ENCODE assay signal across 27 mouse cellular contexts in genomic region chr12:116863291-116863899, GRCm38 (mm10).
DNase-seq lines count a peak whose midpoint lies in the region; ATAC-seq and TF ChIP-seq lines count a peak whose summit lies in the region.
"Had no signal": no experiment of that assay in that cellular context is flagged by ENCODE, and none has a peak within 500 bp of the region (broad histone marks: within the 10 kb centered on the region; RNA-seq: fewer than 3 reads in every experiment).

No protein-coding gene starts in this region.

- H3K9me3 ChIP-seq in forebrain, postnatal 0 days (ENCODE audit: low read length) = no peaks in the 10 kb centered on the region
- H3K9me3 ChIP-seq in forebrain, embryonic 15.5 days = no peaks in the 10 kb centered on the region
- no peaks in the 10 kb centered on the region for H3K9me3 ChIP-seq in midbrain, embryonic 12.5 days
- H3K9me3 ChIP-seq in midbrain, embryonic 11.5 days (ENCODE audit: control insufficient read depth, low read length) = no peaks in the 10 kb centered on the region
- H3K9me3 ChIP-seq in hindbrain, embryonic 15.5 days = no peaks in the 10 kb centered on the region
- no peaks in the 10 kb centered on the region for H3K9me3 ChIP-seq in midbrain, embryonic 16.5 days (replicated peaks; ENCODE audit: control insufficient read depth, low read length, poor library complexity, severe bottlenecking)
- H3K9me3 ChIP-seq in limb, embryonic 10.5 days (replicated peaks) = no peaks in the 10 kb centered on the region
- H3K9me3 ChIP-seq: embryonic facial prominence, embryonic 13.5 days; heart, embryonic 10.5 days; heart, embryonic 15.5 days had no signal

- no peak for DNase-seq in forebrain, postnatal 0 days
- DNase-seq in midbrain, embryonic 11.5 days (ENCODE audit: low spot score, missing footprints) = no peak
- DNase-seq in limb, embryonic 10.5 days (ENCODE audit: low spot score) = no peak
- DNase-seq: adrenal gland, postnatal 14 days; cerebellum, adult 18-20 months; cerebellum, postnatal 10 days; gastrocnemius, postnatal 14 days; heart, postnatal 36 days; kidney, adult 11 months; kidney, postnatal 14 days; layer of hippocampus, adult 9-11 months; liver; lung, adult 2 months; lung, postnatal 10 days; thymus, adult 2 months; thymus, postnatal 4 days had no signal

- no peaks in the 10 kb centered on the region for H3K4me1 ChIP-seq in forebrain, postnatal 0 days (ENCODE audit: insufficient read depth)
- no peaks in the 10 kb centered on the region for H3K4me1 ChIP-seq in forebrain, embryonic 15.5 days
- no peaks in the 10 kb centered on the region for H3K4me1 ChIP-seq in midbrain, embryonic 12.5 days
- no peaks in the 10 kb centered on the region for H3K4me1 ChIP-seq in midbrain, embryonic 11.5 days (ENCODE audit: control insufficient read depth, insufficient read depth, low read length)
- H3K4me1 ChIP-seq in hindbrain, embryonic 15.5 days (replicated peaks) = no peaks in the 10 kb centered on the region
- H3K4me1 ChIP-seq in midbrain, embryonic 16.5 days (ENCODE audit: control insufficient read depth, insufficient read depth, low read length) = no peaks in the 10 kb centered on the region
- no peaks in the 10 kb centered on the region for H3K4me1 ChIP-seq in limb, embryonic 10.5 days
- H3K4me1 ChIP-seq: embryonic facial prominence, embryonic 13.5 days; heart, embryonic 10.5 days; heart, embryonic 15.5 days had no signal

- H3K36me3 ChIP-seq in forebrain, postnatal 0 days (ENCODE audit: insufficient read depth) = no peaks in the 10 kb centered on the region
- no peaks in the 10 kb centered on the region for H3K36me3 ChIP-seq in forebrain, embryonic 15.5 days
- H3K36me3 ChIP-seq in midbrain, embryonic 12.5 days = no peaks in the 10 kb centered on the region
- H3K36me3 ChIP-seq in midbrain, embryonic 11.5 days (ENCODE audit: control insufficient read depth, insufficient read depth, low read length) = no peaks in the 10 kb centered on the region
- H3K36me3 ChIP-seq in hindbrain, embryonic 15.5 days = no peaks in the 10 kb centered on the region
- no peaks in the 10 kb centered on the region; the same call in 1 of the 2 replicates for H3K36me3 ChIP-seq in midbrain, embryonic 16.5 days (ENCODE audit: control insufficient read depth, insufficient read depth, low read length)
- H3K36me3 ChIP-seq in limb, embryonic 10.5 days = no peaks in the 10 kb centered on the region
- H3K36me3 ChIP-seq: embryonic facial prominence, embryonic 13.5 days; heart, embryonic 10.5 days; heart, embryonic 15.5 days had no signal

- H3K27ac ChIP-seq in forebrain, postnatal 0 days (ENCODE audit: low read depth, low read length) = no peak overlapping the region
- H3K27ac ChIP-seq in forebrain, embryonic 15.5 days (replicated peaks) = no peak overlapping the region
- H3K27ac ChIP-seq in midbrain, embryonic 12.5 days (replicated peaks) = peak overlapping the region; percentile 25; the same call in 1 of the 2 replicates
- no peak overlapping the region for H3K27ac ChIP-seq in midbrain, embryonic 11.5 days (ENCODE audit: low read depth, low read length)
- peak overlapping the region; percentile 35; the same call in 1 of the 2 replicates for H3K27ac ChIP-seq in hindbrain, embryonic 15.5 days (replicated peaks)
- H3K27ac ChIP-seq in midbrain, embryonic 16.5 days (ENCODE audit: low read length) = peak overlapping the region; percentile 24
- no peak overlapping the region for H3K27ac ChIP-seq in limb, embryonic 10.5 days
- H3K27ac ChIP-seq: embryonic facial prominence, embryonic 13.5 days; heart, embryonic 10.5 days; heart, embryonic 15.5 days; liver, embryonic 14.5 days; macrophage had no signal

- H3K4me2 ChIP-seq in forebrain, postnatal 0 days (ENCODE audit: low read depth) = no peak overlapping the region
- H3K4me2 ChIP-seq in forebrain, embryonic 15.5 days (replicated peaks) = no peak overlapping the region
- no peak overlapping the region for H3K4me2 ChIP-seq in midbrain, embryonic 12.5 days (replicated peaks)
- no peak overlapping the region for H3K4me2 ChIP-seq in midbrain, embryonic 11.5 days
- H3K4me2 ChIP-seq in hindbrain, embryonic 15.5 days = no peak overlapping the region
- no peak overlapping the region for H3K4me2 ChIP-seq in midbrain, embryonic 16.5 days (ENCODE audit: low read length)
- H3K4me2 ChIP-seq: embryonic facial prominence, embryonic 13.5 days; heart, embryonic 15.5 days had no signal

- H3K27me3 ChIP-seq in forebrain, postnatal 0 days (ENCODE audit: insufficient read depth, low read length) = no peaks in the 10 kb centered on the region
- H3K27me3 ChIP-seq in forebrain, embryonic 15.5 days = no peaks in the 10 kb centered on the region
- H3K27me3 ChIP-seq in midbrain, embryonic 12.5 days = no peaks in the 10 kb centered on the region
- H3K27me3 ChIP-seq in midbrain, embryonic 11.5 days (ENCODE audit: control insufficient read depth, insufficient read depth, low read length) = no peaks in the 10 kb centered on the region
- H3K27me3 ChIP-seq in hindbrain, embryonic 15.5 days = no peaks in the 10 kb centered on the region
- H3K27me3 ChIP-seq in midbrain, embryonic 16.5 days (ENCODE audit: control insufficient read depth, insufficient read depth, low read depth, low read length) = no peaks in the 10 kb centered on the region
- no peaks in the 10 kb centered on the region for H3K27me3 ChIP-seq in limb, embryonic 10.5 days (ENCODE audit: low read depth, poor library complexity, severe bottlenecking)
- H3K27me3 ChIP-seq: embryonic facial prominence, embryonic 13.5 days; heart, embryonic 15.5 days had no signal

- ATAC-seq in forebrain, postnatal 0 days = peak; percentile 45
- no peak; the same call in 1 of the 2 replicates for ATAC-seq in forebrain, embryonic 15.5 days (replicated peaks)
- ATAC-seq in midbrain, embryonic 12.5 days (ENCODE audit: low FRiP score, low read depth) = no peak
- ATAC-seq in midbrain, embryonic 11.5 days (ENCODE audit: low FRiP score) = no peak
- ATAC-seq in hindbrain, embryonic 15.5 days (ENCODE audit: low FRiP score, low read depth) = 0 out of 2 replicates have a peak, but pooled peaks have one; percentile 55
- peak; percentile 32; the same call in 1 of the 2 replicates for ATAC-seq in midbrain, embryonic 16.5 days
- ATAC-seq: CD4-positive, CD25-positive, alpha-beta regulatory T cell, adult 4 months; inflammation-experienced regulatory T-cells, adult 6 months had no signal

- no peak overlapping the region for H3K4me3 ChIP-seq in forebrain, postnatal 0 days (ENCODE audit: low read depth, low read length)
- no peak overlapping the region for H3K4me3 ChIP-seq in forebrain, embryonic 15.5 days
- H3K4me3 ChIP-seq in midbrain, embryonic 12.5 days = no peak overlapping the region
- H3K4me3 ChIP-seq in midbrain, embryonic 11.5 days (ENCODE audit: low read depth, low read length) = no peak overlapping the region
- no peak overlapping the region for H3K4me3 ChIP-seq in hindbrain, embryonic 15.5 days
- H3K4me3 ChIP-seq in midbrain, embryonic 16.5 days (ENCODE audit: low read depth, low read length) = no peak overlapping the region
- no peak overlapping the region for H3K4me3 ChIP-seq in limb, embryonic 10.5 days
- H3K4me3 ChIP-seq: embryonic facial prominence, embryonic 13.5 days; heart, embryonic 10.5 days; heart, embryonic 15.5 days had no signal

- WGBS in forebrain, postnatal 0 days = 57% methylated on average over 4 of the region's 4 CpGs
- WGBS in forebrain, embryonic 15.5 days = 58% methylated on average over 4 of the region's 4 CpGs
- WGBS in midbrain, embryonic 12.5 days = 75% methylated on average over 4 of the region's 4 CpGs
- WGBS in midbrain, embryonic 11.5 days = 84% methylated on average over 4 of the region's 4 CpGs
- WGBS in hindbrain, embryonic 15.5 days = 59% methylated on average over 4 of the region's 4 CpGs
- WGBS in midbrain, embryonic 16.5 days = 51% methylated on average over 4 of the region's 4 CpGs
- WGBS in limb, embryonic 10.5 days = 92% methylated on average over 4 of the region's 4 CpGs

- no peak for TF ChIP-seq CTCF in forebrain, postnatal 0 days (IDR thresholded peaks at IDR 0.05; ENCODE audit: low read depth)

- H3K9ac ChIP-seq in forebrain, postnatal 0 days = no peak overlapping the region
- H3K9ac ChIP-seq in forebrain, embryonic 15.5 days (replicated peaks) = no peak overlapping the region
- H3K9ac ChIP-seq in midbrain, embryonic 12.5 days (replicated peaks) = no peak overlapping the region
- no peak overlapping the region for H3K9ac ChIP-seq in midbrain, embryonic 11.5 days (ENCODE audit: low read length)
- no peak overlapping the region for H3K9ac ChIP-seq in hindbrain, embryonic 15.5 days
- H3K9ac ChIP-seq in midbrain, embryonic 16.5 days (ENCODE audit: low read depth, low read length) = no peak overlapping the region
- H3K9ac ChIP-seq: embryonic facial prominence, embryonic 13.5 days; heart, embryonic 15.5 days; liver, embryonic 14.5 days had no signal

Comparison
In these comparisons a context has a peak if more than half of its experiments do, and no peak if none do; other contexts are left out.
1. ATAC-seq: peak in forebrain, postnatal 0 days (single experiment), hindbrain, embryonic 15.5 days (single experiment) and midbrain, embryonic 16.5 days (single experiment); none in forebrain, embryonic 15.5 days (single experiment), midbrain, embryonic 12.5 days (single experiment) and midbrain, embryonic 11.5 days (single experiment).
2. H3K27ac ChIP-seq: peak in midbrain, embryonic 12.5 days (single experiment), hindbrain, embryonic 15.5 days (single experiment) and midbrain, embryonic 16.5 days (single experiment); none in forebrain, postnatal 0 days (single experiment), forebrain, embryonic 15.5 days (single experiment), midbrain, embryonic 11.5 days (single experiment) and limb, embryonic 10.5 days (single experiment).